Mouse (Mus musculus): Measurements from ENCODE around the gene Farp1.

The Farp1 gene

DNA sequence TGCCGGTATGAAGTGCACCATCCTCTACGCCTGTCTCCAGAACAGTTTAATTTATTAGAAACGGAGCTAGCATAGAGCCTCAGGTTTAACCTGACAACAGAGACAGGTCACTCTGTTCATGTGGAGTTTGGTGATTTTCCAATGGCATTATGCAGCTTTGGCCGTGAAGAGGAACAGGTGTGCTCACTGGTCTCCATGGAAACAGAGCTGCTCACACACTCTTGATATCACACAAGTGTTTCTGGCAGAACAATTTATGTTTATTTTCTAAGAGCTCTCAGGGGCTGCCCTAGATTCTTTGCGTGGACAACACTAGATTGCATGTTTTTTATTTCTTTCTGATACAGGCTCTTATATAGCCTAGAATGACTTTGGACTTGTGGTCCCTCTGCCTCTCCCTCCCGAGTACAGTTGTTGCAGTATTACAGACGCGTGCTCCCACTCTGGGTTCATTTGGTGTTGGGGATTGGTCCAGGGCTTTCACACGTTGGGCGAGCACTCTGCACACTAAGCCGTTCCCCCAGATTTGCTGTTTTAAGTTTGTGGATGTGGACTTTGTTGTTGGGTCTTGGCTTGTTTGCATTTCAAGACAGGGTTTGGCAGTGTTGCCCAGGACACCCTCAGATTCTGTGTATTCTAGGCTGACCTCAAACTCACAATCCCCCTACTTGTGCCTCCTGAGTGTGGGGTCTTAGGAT is 113.2 kb downstream of the Farp1 start:
- peak; percentile 44 to 62 for DNase-seq

DNA sequence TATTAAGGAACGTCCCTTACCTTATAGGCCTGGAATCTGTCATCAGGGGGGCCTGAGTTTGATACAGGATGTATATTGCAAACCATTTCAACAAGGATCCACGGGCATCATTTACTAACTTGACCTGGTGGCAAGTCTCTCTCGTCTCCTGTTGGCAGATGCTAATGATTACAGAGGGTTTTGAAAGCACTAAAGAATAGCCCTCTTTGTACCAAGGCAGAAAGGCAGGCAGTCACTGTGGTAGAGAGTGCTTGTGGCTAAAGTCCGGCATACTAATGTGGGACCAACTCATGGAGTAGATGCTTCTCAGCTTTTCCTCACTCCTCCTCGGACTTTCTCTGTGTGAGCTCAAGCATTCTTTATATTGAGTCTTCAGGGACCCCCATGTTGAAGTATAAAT is 115.0 kb downstream of the Farp1 start:
- no peak for DNase-seq

DNA sequence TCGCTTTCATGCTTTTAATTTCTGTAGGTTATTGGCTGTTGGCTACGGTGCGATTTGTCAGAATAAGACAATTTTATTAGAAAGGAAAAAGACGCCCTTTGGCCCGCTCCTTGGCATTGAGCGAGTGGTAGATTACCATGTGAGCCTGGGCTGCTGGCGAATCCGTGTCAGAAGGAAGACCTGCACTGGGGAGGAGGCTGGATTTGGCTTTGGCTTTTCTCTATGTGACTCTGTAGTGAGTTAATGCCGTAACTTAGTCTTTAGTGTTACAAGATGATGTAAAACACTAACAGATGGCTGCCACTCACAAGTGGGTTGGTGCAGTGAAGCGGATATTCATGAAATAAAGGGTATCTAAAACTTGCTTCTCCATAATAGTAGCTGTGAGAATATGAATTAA is 116.8 kb downstream of the Farp1 start:
- peak; percentile 42 to 70 for DNase-seq

DNA sequence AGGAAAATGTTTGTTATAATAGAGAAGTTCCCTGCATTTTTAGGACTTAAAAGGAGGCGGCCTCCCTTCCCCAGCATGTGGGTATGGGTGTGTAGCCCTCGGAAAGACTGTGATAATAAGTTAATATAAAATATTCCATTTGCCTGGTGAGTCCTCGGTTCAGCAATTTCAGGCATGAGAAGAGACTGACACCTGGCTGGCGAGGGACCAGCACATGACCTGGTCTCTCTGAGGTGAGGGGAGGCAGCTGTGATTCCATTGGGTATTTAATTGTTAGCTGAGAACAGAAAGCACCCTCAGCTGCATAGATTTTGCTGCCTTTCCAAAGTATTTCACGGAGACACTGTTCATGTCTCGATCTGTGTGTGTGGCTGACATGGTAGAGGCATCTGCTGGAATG is 117.8 kb downstream of the Farp1 start:
- DNase-seq, result peak; percentile 80 to 86

DNA sequence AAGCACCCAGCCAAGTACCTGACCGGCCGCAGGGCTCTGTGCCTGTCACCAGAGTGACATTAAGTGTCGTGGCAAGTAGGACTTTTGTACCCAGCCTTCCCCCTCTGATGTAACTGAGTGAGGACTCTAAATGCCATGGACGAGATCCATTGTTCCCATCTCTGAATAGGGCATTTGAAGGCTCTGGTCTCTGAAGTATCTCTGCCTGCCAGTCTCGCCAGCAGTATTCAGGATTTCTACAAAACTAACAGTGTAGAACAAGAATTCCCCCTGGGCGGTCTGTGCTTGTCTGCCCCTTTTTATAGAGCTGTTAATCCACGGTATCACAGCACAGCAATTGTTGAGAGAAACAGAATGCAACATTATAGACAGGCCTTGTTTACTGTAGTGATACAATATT is 118.3 kb downstream of the Farp1 start:
- DNase-seq, result peak in 1 of 2 experiments; percentile 21

GRCm38 (mm10) chr14:121155173-121155572 is 120.2 kb downstream of the Farp1 start:
- DNase-seq, result no peak

GRCm38 (mm10) chr14:121158616-121159015 is 123.6 kb downstream of the Farp1 start:
- no peak for DNase-seq

DNA sequence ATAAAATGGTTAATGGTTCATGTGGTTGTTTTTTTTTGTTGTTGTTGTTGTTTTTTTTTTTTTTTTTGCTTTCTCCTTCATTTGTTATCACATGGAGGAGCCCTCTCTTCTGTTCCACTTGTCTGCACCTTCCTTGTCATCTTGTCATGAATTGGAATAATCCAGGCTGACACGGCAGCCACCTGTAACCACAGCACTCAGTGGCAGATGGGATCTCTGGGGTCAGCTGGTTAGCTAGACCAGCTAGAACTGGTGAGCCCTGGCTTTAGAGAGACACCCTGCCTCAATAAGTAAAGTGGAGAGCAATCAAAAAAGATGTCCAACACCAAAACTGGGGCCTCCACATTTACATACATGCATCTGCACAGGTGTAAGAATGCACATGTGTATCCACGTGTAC is 127.8 kb downstream of the Farp1 start:
- no peak for DNase-seq

GRCm38 (mm10) chr14:121164866-121165265 is 129.9 kb downstream of the Farp1 start:
- no peak for DNase-seq

- no peak for DNase-seq
These were observed 130.5 kb downstream of the Farp1 start for GRCm38 (mm10) chr14:121165408-121166037.

- no peak for DNase-seq
These were observed 131.0 kb downstream of the Farp1 start for GRCm38 (mm10) chr14:121166038-121166436.

GRCm38 (mm10) chr14:121168716-121169115 is 133.7 kb downstream of the Farp1 start:
- DNase-seq, result no peak

- no peak for DNase-seq
These were observed 135.3 kb downstream of the Farp1 start for GRCm38 (mm10) chr14:121170321-121170720.

DNA sequence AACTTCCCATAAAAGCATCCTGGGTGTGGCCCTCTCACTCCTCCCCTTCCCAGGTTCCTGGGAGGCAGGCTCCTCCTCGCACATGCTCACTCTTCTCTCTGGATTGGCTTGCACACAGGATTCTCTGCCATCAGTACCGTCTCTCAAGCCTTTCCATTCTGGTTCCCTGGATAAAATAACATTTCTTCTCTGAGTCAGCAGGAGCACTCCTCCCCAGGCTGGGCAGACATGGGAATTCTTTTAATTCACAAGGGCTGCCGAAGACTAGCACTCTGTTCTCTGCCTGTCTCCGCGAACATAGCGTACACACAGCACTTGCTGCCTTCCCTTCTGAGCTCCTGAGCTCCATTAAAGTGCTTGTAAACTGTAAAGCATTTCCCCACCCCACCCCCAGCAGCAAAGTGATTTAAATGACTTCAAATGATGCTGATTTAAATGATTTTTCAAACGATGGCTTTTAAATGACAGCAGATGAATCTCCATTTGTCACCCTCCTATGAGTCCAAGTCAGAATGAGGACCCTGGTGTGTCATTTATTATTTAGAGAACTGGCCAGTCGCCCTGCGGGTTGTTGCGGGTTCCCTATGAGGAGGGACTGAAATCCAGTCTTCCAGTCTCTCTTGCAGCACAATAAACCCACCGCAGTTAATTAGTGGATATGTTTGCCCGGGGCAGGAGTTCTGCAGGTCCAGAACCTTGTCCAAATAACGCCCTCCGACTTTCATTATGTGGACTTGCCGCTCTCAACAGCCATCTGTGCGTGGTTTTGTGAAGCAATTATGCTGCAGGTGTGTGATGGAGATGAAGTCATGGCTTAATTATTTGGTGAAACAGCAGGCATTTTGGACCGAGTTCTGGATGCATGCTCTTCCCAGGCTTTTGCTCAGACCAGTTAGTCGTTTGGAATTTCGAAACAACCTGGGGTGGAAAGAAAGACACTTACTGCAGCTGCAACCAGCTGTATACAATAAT is 137.4 kb downstream of the Farp1 start:
- no peak for DNase-seq

- no peak for DNase-seq
These were observed 140.4 kb downstream of the Farp1 start for GRCm38 (mm10) chr14:121175385-121175784.

DNA sequence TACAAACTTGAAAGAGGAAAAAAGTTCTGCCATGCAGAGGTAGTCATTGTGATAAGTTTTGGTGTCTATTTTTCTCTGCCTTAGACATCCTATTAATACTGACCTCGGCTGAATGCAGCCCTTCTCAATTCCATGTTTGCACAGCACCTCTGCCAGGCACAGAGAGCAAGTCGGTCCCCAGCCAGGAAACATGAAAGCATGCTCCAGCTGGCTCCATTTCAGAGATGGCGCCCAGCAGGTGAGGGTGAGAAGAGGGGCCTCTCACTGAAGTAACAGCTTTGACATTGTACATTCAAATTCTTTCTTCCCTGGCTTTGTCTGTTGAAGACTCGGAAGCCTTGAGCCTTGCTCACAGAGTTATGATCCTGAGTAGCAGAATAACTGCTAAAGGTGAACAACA is 140.9 kb downstream of the Farp1 start:
- no peak for DNase-seq

- no peak for DNase-seq
These were observed 142.9 kb downstream of the Farp1 start for GRCm38 (mm10) chr14:121177907-121178306.

GRCm38 (mm10) chr14:121180611-121181010 is 145.6 kb downstream of the Farp1 start:
- DNase-seq, result peak in 1 of 2 experiments; percentile 32

DNA sequence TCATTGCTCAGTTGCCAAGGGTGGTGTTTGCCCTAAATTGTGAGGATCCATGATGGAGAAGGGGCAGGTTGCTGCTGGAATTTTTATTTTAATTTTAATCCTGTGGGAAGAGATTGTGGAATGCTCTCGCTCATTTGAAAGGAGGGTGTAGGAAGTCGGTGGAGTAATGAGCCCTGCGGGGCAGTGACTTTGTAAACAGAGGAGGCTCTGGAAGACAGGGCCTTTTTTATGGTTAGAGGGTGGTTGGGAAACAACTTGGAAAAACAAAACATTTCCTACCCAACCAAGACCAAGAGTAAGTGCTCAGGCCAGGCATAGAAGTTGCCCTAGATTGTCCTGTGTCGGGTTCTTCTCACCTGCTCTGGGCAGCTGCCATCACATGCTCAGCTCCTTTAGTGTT is 146.8 kb downstream of the Farp1 start:
- no peak for DNase-seq

DNA sequence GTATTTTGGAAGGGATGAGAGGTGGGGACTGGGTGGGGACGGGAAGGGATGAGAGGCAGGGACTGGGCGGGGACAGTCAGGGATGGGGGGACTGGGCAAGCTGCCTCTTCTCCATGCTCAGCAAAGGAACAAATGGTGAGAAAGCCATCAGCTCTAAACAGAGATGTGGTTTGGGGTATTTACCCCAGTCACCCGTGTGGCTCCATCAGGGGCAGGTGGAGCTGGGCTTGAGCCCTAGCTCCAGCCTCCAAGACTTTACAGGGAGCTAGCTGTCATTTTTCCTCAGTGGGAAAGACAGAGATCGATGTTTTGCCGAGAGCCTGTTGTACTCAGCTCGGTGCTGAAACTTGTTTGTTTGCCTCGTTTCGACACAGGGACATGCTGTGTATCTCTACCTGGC is 148.0 kb downstream of the Farp1 start:
- DNase-seq, result no peak

DNA sequence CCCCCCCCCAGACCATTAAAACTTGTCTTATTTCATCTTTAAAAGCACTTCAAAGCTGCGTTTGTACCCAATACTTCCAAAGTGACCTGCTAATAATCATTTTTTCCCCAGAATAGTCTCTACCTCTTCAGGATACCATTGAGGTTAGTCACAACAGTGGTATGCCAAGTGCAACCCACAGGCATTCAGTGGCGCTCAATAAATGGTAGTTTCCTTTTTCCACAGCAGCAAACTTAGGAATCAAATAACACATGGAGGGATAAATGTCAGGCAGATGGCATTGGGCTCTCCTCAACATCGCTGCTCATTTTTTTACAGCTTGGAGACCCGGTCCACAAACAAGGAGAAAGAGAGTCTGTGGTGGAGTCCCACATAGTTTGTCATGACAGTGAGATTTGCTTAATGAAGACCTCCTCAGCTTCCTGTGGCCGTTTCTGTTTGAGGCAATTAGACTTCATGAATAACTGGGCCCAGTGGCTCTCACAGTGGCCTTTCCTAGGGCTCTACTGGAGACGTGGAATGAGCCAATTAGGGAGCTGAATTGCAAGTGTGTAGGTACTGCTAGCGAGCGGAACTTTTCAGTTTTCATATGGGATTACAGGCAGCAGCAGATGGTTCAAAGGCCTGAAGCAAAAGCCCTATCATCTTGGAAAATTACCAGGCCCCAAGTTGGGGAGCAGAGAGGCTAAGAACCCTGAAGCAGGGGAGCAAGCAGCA is 148.6 kb downstream of the Farp1 start:
- DNase-seq, result no peak

DNA sequence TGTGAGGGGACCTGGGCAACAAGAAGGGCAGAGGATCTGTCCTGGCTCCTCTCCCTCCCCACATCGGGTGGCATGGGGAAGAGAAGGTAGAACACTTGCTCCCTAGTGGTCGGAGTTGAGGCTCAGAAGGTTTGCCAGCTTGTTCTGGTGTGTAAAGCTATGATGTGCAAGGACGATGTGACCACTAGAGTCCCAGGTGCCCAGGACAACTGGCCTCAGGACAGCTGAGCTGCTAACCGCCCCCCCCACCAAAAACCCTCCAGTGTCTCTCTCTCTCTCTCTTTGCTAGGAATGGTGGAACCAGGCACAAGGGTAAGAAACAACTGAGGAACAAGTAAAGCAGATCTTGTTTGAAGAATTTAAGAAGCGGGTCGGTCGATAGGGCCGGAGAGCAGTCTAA is 149.4 kb downstream of the Farp1 start:
- DNase-seq, result no peak

- no peak for DNase-seq
These were observed 151.4 kb downstream of the Farp1 start for GRCm38 (mm10) chr14:121186402-121186894.
